Mouse (Mus musculus): ENCODE results near the gene Acot1. TPM values are rescaled to one million over a fixed set of nuclear protein-coding genes. Genes with fewer than 3 reads are reported as not detected.

Gene Acot1
- polyA plus RNA-seq, 1 experiment from 2014 or later: 39.7 TPM

Other genes starting within 250 kb of the Acot1 start
- 0.51 and 0.69 TPM in 2 replicates for gene Papln, start 245.9 kb upstream of the Acot1 start, polyA plus RNA-seq (2016; fragmentation: Nextera tagmentation; extraction: Ambion mirVana)
- 38.7 and 40.2 TPM in 2 replicates for gene Numb, start 87.6 kb upstream of the Acot1 start, polyA plus RNA-seq (2016; fragmentation: Nextera tagmentation; extraction: Ambion mirVana)
- 19.6 and 22.6 TPM in 2 replicates for gene Riox1, start 58.9 kb upstream of the Acot1 start, polyA plus RNA-seq (2016; fragmentation: Nextera tagmentation; extraction: Ambion mirVana)
- not detected in 2 replicates for gene Heatr4, start 24.6 kb upstream of the Acot1 start, polyA plus RNA-seq (2016; fragmentation: Nextera tagmentation; extraction: Ambion mirVana)
- 19.3 and 20.8 TPM in 2 replicates for gene Acot2, start 21.6 kb upstream of the Acot1 start, polyA plus RNA-seq (2016; fragmentation: Nextera tagmentation; extraction: Ambion mirVana)
- 0.36 and 0.75 TPM in 2 replicates for gene Acot4, start 28.9 kb downstream of the Acot1 start, polyA plus RNA-seq (2016; fragmentation: Nextera tagmentation; extraction: Ambion mirVana)
- gene Gm49366, start 29.4 kb downstream of the Acot1 start, polyA plus RNA-seq (2016; fragmentation: Nextera tagmentation; extraction: Ambion mirVana): not detected in 2 replicates
- 0.38 and 0.49 TPM in 2 replicates for gene Acot3, start 42.7 kb downstream of the Acot1 start, polyA plus RNA-seq (2016; fragmentation: Nextera tagmentation; extraction: Ambion mirVana)
- not detected in 2 replicates for gene Acot5, start 59.8 kb downstream of the Acot1 start, polyA plus RNA-seq (2016; fragmentation: Nextera tagmentation; extraction: Ambion mirVana)
- gene Acot6, start 91.2 kb downstream of the Acot1 start, polyA plus RNA-seq (2016; fragmentation: Nextera tagmentation; extraction: Ambion mirVana): 1.2 and 1.3 TPM in 2 replicates
- 7.5 and 8.8 TPM in 2 replicates for gene Dnal1, start 104.9 kb downstream of the Acot1 start, polyA plus RNA-seq (2016; fragmentation: Nextera tagmentation; extraction: Ambion mirVana)
- gene Pnma1, start 139.0 kb downstream of the Acot1 start, polyA plus RNA-seq (2016; fragmentation: Nextera tagmentation; extraction: Ambion mirVana): 1.4 and 1.5 TPM in 2 replicates
- 7.9 and 9.0 TPM in 2 replicates for gene Elmsan1, start 209.4 kb downstream of the Acot1 start, polyA plus RNA-seq (2016; fragmentation: Nextera tagmentation; extraction: Ambion mirVana)

Measured in embryonic facial prominence, embryonic 12.5 days (tissue).